Mouse (Mus musculus): ENCODE measurements around the gene Nbas.

Gene Nbas

DNA sequence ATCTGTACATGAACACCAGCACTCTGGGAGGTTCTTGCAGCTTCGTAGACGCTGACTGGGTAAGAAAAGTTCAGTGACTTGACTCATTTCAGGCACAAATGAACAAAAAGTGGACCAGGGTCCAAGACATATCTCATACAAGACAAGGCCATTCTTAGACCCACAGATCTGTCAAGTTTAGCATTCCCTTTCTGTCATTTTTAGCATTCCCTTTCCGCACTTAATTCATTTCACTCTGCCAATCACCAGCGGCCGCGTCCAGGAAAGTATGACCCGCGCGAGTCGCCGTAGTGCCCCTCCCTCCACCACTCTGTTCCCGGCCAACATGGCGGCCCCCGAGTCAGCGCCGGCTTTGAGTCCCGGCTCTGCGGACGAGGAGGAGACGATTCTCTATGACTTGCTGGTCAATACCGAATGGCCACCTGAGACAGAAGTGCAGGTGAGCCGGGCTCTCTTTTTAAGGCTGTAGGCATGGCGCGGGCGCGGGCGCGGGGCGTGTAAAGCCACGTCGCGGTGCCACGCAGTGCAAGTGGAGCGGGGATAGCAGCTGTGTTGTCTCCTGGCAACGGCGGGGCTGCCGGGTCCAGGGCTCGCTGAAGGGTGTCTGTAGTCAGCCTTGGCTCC is at the start of gene Nbas:
Nbas (plus strand) TSS at position 308 of the 624 bp plus-strand sequence.
- peak; percentile 34 to 61 for DNase-seq (ENCODE audit: low read depth in 2 of 2, low spot score in 2 of 2)

DNA sequence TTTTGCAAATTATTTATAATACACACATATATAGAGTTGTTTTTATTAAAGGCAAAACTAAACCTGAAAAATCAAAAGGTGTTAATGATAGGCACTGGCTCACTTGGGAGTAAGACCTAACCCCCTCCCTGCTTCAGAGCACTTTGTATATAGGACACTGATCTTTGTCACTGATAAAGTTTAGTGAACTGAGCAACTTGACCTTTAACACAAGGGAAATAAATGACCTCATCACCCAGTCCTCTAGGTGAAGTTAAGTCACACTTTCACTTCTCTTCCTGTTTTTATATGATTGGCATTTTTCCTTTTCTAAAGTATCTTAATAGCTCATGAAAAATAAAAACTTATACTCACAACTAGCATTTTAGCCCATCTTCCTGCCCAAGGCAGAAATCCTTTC is 26.5 kb upstream of the Nbas start:
- DNase-seq (ENCODE audit: low read depth in 2 of 2, low spot score in 2 of 2), result no peak

DNA sequence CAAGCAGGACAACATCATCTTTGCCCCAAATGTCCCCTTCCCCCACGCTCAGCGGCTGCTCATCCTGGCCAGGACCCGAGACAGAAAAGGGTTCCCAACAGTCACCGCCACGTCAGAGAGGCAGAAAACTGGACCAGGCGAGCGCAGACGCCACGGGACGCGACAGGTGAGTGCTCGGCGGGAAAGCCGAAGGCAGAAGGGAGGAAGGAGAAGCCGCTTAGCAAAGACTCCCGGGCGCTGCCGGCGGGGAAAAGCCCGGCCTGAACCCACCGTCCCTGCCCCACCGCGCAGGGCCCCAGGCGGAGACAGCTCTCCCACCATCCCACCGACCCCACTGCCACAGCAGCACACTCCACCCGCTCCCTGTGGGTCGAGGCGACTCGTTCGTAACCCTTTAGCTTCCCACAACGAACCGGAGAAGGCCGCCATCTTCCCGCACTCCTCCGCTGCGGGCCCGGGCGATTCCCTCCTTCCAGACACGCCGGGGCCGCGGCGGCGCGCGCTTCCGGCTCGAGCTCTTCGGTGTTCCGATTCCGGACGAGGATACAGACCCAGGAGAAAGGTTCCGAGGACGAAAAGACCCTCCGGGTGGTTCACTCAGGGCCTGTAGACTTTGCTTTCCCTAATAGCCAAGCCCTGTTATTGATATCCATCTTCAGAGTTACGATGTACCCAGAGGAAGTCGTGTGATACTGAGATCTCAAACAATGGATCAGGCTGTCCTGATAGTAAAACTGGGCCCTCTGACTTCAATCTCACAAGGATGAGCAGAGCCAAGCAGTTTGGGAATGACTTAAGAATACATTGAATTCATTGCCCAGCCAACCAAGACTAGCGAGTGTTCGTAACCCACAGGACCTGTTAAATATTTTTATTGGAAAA is 20.0 kb upstream of the Nbas start, which contains the start of gene Ddx1:
Ddx1 (minus strand) TSS at position 523 of the 882 bp plus-strand sequence.
- DNase-seq (ENCODE audit: low read depth in 2 of 2, low spot score in 2 of 2), result peak; percentile 74 to 80

- no peak for DNase-seq (ENCODE audit: low read depth in 2 of 2, low spot score in 2 of 2)
These were observed 19.4 kb upstream of the Nbas start for GRCm38 (mm10) chr12:13249573-13249919.

DNA sequence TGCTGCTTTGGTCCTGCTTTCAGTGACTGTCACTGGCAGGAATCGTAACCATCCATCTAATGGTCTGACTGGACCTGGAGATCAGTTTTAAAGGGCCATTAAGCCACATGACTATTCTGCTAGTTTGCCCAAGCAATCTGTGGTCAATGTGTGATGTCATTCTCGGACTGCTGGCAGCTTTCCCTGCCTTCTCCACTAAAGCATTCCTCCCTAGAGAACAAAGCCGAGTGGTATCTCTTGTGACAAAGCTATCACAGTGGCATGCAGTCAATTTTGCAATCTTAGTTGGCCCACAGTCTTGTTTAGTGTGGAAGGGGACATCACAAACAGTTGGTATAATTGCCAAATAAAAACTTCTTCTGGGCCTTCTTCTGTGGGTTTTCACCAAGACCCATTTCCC is 13.9 kb upstream of the Nbas start:
- DNase-seq (ENCODE audit: low read depth in 2 of 2, low spot score in 2 of 2), result no peak

DNA sequence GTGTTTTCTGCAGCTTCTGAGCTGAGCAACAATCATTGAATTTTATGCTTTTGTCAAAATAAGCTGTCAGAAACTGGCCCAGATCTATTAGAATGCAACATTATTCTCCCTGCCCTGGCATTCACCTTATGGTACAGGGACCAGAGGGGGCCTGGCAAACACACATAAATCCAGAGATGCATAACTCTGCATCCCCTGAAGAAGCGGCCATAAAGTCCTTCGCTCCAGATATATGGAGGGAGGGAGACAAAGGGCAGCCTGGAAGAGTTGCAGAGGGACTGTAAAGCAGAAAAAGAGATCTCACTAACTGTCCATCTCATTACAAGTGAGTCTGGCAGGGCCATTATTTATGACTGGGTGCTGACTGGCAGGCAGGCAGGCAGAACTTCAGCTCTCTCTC is 13.2 kb upstream of the Nbas start:
- DNase-seq (ENCODE audit: low read depth in 2 of 2, low spot score in 2 of 2), result no peak

- DNase-seq (ENCODE audit: low read depth in 2 of 2, low spot score in 2 of 2), result no peak
These were observed 521 bp upstream of the Nbas start for GRCm38 (mm10) chr12:13268412-13268811.

- no peak for DNase-seq (ENCODE audit: low read depth in 2 of 2, low spot score in 2 of 2)
These were observed 847 bp downstream of the Nbas start for GRCm38 (mm10) chr12:13269570-13270390.

DNA sequence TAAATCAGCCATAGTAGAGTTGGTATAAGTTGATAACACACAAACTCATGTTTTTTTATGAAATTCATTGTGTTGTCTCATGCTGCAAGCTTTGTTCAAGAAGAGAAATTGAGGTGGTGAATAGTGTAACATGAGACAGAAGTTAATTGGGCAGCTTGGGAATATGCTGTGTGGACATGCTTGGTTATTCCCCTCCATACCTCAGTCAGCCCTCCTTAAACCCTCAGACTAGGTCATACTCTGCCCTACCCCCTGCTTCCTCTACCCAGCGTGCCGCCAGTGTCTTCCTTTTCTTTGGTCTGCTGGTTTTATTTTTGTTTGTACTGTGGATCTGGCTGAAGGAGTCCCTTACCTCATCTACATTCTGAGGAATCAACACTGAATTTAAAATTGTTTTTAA is 22.5 kb downstream of the Nbas start:
- DNase-seq (ENCODE audit: low read depth in 2 of 2, low spot score in 2 of 2), result no peak

- no peak for DNase-seq (ENCODE audit: low read depth in 2 of 2, low spot score in 2 of 2)
These were observed 24.5 kb downstream of the Nbas start for GRCm38 (mm10) chr12:13293421-13293881.

DNA sequence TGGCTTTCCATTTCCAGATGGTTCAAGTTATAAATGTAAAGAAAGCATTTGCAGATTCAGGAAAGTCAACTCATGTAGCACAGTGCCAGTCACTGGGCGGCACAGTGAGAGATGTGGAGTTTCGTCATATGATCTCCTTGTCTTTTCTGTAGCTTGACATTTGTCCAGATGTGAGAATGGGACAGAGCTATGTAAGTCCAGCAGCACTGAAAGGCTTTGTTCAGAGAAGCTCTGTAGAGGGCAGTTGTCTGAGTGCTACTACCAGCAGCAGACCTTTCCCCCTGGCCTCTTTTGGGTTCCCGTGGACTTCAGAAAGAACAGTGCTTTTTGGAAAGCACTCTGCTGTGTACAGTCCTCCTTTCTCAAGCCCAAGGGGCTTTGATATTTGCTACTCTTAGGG is 34.1 kb downstream of the Nbas start:
- DNase-seq (ENCODE audit: low read depth in 2 of 2, low spot score in 2 of 2), result no peak

DNA sequence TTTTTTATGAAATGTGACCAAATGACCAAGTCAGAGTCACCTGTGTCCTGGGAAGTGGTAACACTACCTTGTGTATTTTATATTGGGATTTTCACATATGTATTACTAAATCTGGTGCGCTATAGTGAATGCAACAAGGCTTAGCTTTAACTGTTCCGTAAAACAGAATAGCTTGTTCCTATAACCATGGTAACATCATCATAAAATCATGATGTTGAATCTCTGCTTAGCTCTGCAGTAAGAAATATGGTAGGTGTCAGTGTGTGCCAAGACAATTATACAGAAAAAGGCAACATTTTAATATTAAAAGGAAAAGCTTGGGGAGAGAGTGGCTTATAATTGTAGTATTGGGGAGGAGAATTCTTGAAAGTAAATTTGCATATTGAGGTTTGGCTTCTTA is 45.0 kb downstream of the Nbas start:
- no peak for DNase-seq (ENCODE audit: low read depth in 2 of 2, low spot score in 2 of 2)

DNA sequence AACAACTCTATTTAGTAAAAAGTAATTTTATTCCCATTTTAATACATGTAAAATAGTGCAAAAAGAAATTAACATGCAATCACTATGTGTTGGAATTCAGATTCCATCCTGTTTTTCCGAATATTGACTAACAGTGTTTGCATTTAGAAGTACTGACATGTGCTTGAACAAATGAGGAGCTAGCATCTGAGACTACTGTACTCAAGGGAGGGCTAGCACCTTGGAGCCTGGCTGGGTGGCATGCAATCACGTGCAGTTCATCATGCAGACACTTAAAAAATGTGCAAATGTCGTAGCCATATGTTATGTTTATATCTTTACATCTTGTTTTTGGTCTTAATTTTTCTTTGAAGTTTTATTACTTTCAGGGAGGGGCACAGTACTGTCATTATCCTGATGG is 45.5 kb downstream of the Nbas start:
- DNase-seq (ENCODE audit: low read depth in 2 of 2, low spot score in 2 of 2), result no peak

DNA sequence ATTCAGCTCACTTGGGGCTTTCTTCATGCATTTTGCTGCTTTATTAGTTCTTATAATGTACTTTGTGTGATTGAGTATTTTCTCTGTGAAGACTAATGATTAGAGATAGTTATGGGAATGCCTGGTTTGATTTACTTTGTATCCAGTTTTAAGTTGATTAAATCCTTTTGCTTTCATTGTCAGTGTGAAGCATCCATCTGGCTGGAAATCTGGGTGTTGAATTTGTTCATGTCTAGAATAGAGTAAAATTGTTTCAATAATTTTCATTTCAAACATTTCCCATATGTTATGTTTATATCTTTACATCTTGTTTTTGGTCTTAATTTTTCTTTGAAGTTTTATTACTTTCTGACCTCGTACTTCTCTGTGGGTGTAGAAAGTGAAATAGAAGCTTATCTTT is 46.1 kb downstream of the Nbas start:
- no peak for DNase-seq (ENCODE audit: low read depth in 2 of 2, low spot score in 2 of 2)

DNA sequence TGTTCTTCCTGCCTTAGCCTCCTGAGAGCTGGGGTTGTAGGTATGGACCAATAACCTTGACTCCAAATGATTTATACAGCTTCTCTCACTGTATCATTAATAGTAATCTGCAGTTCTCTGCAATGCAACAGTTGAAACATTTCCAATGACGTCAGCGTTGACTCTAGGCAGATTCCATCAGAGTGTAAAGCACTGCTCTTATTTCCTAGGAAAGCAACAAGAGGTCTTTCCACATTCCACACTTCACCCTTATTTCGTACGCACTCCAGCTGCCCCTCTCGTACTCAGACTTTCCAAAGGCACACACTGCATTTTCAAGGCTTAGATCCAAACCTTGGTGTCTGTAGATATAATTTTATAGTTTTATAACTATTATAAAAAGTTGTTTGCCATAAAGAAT is 73.6 kb downstream of the Nbas start:
- DNase-seq (ENCODE audit: low read depth in 2 of 2, low spot score in 2 of 2), result no peak

GRCm38 (mm10) chr12:13356201-13356600 is 87.3 kb downstream of the Nbas start:
- no peak for DNase-seq (ENCODE audit: low read depth in 2 of 2, low spot score in 2 of 2)

- no peak for DNase-seq (ENCODE audit: low read depth in 2 of 2, low spot score in 2 of 2)
These were observed 87.8 kb downstream of the Nbas start for GRCm38 (mm10) chr12:13356769-13357168.

- no peak for DNase-seq (ENCODE audit: low read depth in 2 of 2, low spot score in 2 of 2)
These were observed 88.3 kb downstream of the Nbas start for GRCm38 (mm10) chr12:13357229-13357628.

DNA sequence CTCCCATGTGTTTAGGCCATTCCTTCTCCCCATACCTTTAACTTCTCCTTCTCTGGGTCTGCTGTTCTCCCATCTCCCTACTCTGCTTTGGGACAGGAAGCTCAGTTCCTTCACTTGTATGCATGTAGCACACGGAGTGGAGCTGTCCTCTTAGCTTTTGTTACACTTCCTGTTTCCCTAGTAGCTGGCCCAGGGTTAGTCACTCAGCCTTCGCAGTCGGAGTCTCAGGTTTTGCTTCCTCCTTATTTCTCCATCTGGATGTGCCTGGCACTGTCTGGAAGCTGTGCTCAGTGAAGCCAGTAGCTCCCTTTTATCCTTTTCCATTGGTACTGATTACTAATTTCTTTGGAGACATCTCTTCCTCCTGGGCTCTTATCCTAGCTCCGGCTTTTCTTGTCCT is 89.9 kb downstream of the Nbas start:
- DNase-seq (ENCODE audit: low read depth in 2 of 2, low spot score in 2 of 2), result no peak

- no peak for DNase-seq (ENCODE audit: low read depth in 2 of 2, low spot score in 2 of 2)
These were observed 91.4 kb downstream of the Nbas start for GRCm38 (mm10) chr12:13360183-13360811.

- no peak for DNase-seq (ENCODE audit: low read depth in 2 of 2, low spot score in 2 of 2)
These were observed 112.6 kb downstream of the Nbas start for GRCm38 (mm10) chr12:13381580-13381979.
